Mouse (Mus musculus): Measurements from ENCODE around the gene Vangl2.

DNA sequence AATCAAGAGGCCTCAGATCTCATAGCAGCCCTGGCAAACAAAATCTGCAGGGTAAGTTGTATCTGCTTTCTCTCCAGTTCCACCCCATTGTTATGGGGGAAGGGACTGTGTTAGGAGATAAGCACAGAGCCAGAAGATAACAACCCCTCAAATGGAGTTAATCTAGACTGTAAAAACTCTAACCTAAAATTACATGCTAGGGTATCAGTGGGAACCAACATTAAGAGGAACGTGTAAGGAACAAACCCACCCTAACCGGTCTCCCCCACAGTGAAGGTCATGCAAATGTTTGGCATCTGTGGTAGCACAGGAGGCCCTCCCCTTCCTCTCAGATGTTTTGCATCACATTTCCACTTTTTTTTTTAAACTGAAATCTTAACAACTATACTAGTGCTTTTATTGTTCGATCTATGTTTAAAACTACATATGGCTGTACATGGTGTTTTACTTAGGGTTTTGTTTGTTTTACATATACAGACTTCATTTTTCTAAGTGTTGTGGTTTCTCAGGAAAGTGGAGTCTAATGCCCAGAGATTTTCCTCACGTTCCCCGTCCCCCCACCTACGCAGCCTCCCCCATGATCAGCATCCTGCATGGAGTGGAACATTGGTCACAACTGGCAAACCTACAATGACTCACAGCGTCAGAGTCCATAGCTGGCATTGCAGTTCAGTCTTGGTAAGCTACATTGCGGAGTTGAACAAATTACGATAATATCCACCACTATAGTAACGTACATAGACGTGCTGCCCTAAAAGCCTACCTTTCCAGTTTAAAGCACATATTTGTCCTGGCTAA lies 33.1 kb downstream of the Vangl2 start:
- TF ChIP-seq CTCF (IDR thresholded peaks at IDR 0.05; ENCODE audit: low read depth, low read length) = no peak
- no peak for TF ChIP-seq POLR2A (IDR thresholded peaks at IDR 0.05; ENCODE audit: borderline replicate concordance, low read depth, low read length)
